Comparison of ENCODE assay signal across 12 mouse cellular contexts in the genomic region with DNA sequence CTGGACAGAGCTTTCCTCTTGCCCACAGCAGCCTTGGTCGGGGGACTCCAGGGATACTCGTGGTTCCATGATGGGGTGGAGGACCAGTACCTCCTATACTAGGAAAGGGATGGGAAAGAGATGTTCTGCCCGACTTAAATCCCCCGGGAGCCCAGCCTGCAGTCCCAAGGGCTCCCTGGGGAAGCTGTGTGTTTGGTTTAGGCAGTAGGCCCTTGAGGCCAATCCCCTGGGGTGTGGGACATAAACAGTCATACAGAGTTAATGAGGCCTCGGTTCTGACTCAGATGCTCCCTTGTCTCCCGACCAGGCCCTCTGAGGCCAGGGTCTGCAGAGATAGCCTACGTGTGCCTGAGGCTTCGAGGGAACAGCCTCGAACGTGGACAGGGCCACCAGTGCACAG.
DNase-seq lines count a peak whose midpoint lies in the region; ATAC-seq and TF ChIP-seq lines count a peak whose summit lies in the region.
"Had no signal": no experiment of that assay in that cellular context is flagged by ENCODE, and none has a peak within 500 bp of the region (broad histone marks: within the 10 kb centered on the region; RNA-seq: fewer than 3 reads in every experiment).

No protein-coding gene starts in this region.

- WGBS in hindbrain, embryonic 13.5 days = 71% methylated on average over 10 of the region's 10 CpGs
- 65% methylated on average over 10 of the region's 10 CpGs for WGBS in hindbrain, embryonic 14.5 days
- 66% methylated on average over 10 of the region's 10 CpGs for WGBS in lung, adult 2 months
- 49% methylated on average over 10 of the region's 10 CpGs for WGBS in intestine, embryonic 15.5 days
- WGBS in small intestine, adult 2 months = 71% methylated on average over 10 of the region's 10 CpGs

- H3K27me3 ChIP-seq in hindbrain, embryonic 13.5 days = no peaks in the 10 kb centered on the region
- no peaks in the 10 kb centered on the region for H3K27me3 ChIP-seq in hindbrain, embryonic 14.5 days (ENCODE audit: control insufficient read depth, insufficient read depth, low read length)
- no peaks in the 10 kb centered on the region for H3K27me3 ChIP-seq in intestine, embryonic 15.5 days (replicated peaks)
- H3K27me3 ChIP-seq in small intestine, adult 2 months (ENCODE audit: control insufficient read depth, insufficient read depth, low read length) = no peaks in the 10 kb centered on the region

- peak overlapping the region; percentile 40 for H3K27ac ChIP-seq in hindbrain, embryonic 13.5 days
- no peak overlapping the region for H3K27ac ChIP-seq in hindbrain, embryonic 14.5 days
- 0 out of 2 replicates have a peak overlapping the region, but pooled peaks have one; percentile 3 for H3K27ac ChIP-seq in intestine, embryonic 15.5 days
- 0 out of 2 replicates have a peak overlapping the region, but pooled peaks have one; percentile 12 for H3K27ac ChIP-seq in small intestine, adult 2 months (ENCODE audit: insufficient read depth, low read depth, low read length)
- H3K27ac ChIP-seq: midbrain, embryonic 10.5 days had no signal

- H3K4me2 ChIP-seq in hindbrain, embryonic 13.5 days = no peak overlapping the region
- H3K4me2 ChIP-seq in hindbrain, embryonic 14.5 days (replicated peaks) = no peak overlapping the region
- H3K4me2 ChIP-seq in intestine, embryonic 15.5 days (replicated peaks) = no peak overlapping the region

- TF ChIP-seq POLR2A in lung, adult 2 months (IDR thresholded peaks at IDR 0.05; ENCODE audit: borderline replicate concordance, extremely low read depth, low read depth, low read length) = no peak
- no peak for TF ChIP-seq POLR2A in small intestine, adult 2 months (IDR thresholded peaks at IDR 0.05; ENCODE audit: low read depth, low read length)

- no peak for DNase-seq in hindbrain, embryonic 14.5 days (ENCODE audit: low spot score)
- peak; percentile 54 for DNase-seq in lung, postnatal 36 days
- no peak for DNase-seq in lung, adult 2 months
- DNase-seq in MN1 (ENCODE audit: low spot score) = no peak
- DNase-seq in testis, postnatal 10 days (ENCODE audit: low spot score) = no peak
- DNase-seq: cerebellum, adult 9-11 months; right cerebral cortex, postnatal 4 days had no signal

- no peaks in the 10 kb centered on the region for H3K9me3 ChIP-seq in hindbrain, embryonic 13.5 days
- H3K9me3 ChIP-seq in hindbrain, embryonic 14.5 days (ENCODE audit: control insufficient read depth, low read length) = no peaks in the 10 kb centered on the region
- no peaks in the 10 kb centered on the region for H3K9me3 ChIP-seq in intestine, embryonic 15.5 days

- H3K36me3 ChIP-seq in hindbrain, embryonic 13.5 days = peaks cover 23% of the 10 kb centered on the region
- H3K36me3 ChIP-seq in hindbrain, embryonic 14.5 days (replicated peaks; ENCODE audit: control insufficient read depth, insufficient read depth) = no peaks in the 10 kb centered on the region
- H3K36me3 ChIP-seq in intestine, embryonic 15.5 days = 0 out of 2 replicates have a peak, but pooled peaks cover 8% of the 10 kb centered on the region
- H3K36me3 ChIP-seq in small intestine, adult 2 months (ENCODE audit: control insufficient read depth, insufficient read depth, low read length) = peaks cover 13% of the 10 kb centered on the region

- H3K9ac ChIP-seq in hindbrain, embryonic 13.5 days = no peak overlapping the region
- H3K9ac ChIP-seq in hindbrain, embryonic 14.5 days = no peak overlapping the region
- H3K9ac ChIP-seq in intestine, embryonic 15.5 days = no peak overlapping the region

- peaks cover 22% of the 10 kb centered on the region for H3K4me1 ChIP-seq in hindbrain, embryonic 13.5 days (replicated peaks)
- H3K4me1 ChIP-seq in hindbrain, embryonic 14.5 days (replicated peaks; ENCODE audit: control insufficient read depth, insufficient read depth, low read length) = peaks cover 7% of the 10 kb centered on the region; the same call in 1 of the 2 replicates
- H3K4me1 ChIP-seq in lung, adult 2 months (ENCODE audit: control insufficient read depth, insufficient read depth, low read length) = peaks cover 2% of the 10 kb centered on the region; the same call in 1 of the 2 replicates
- H3K4me1 ChIP-seq in intestine, embryonic 15.5 days (replicated peaks) = peaks cover 20% of the 10 kb centered on the region
- H3K4me1 ChIP-seq in small intestine, adult 2 months (ENCODE audit: control insufficient read depth, insufficient read depth, insufficient read length, low read length) = peaks cover 7% of the 10 kb centered on the region

- no peak for TF ChIP-seq CTCF in lung, adult 2 months (IDR thresholded peaks at IDR 0.05; ENCODE audit: insufficient read depth, low read length)
- no peak for TF ChIP-seq CTCF in small intestine, adult 2 months (IDR thresholded peaks at IDR 0.05; ENCODE audit: extremely low read depth, insufficient read length, insufficient replicate concordance, low read depth, low read length)

- no peak overlapping the region for H3K4me3 ChIP-seq in hindbrain, embryonic 13.5 days
- no peak overlapping the region for H3K4me3 ChIP-seq in hindbrain, embryonic 14.5 days (replicated peaks; ENCODE audit: low read length)
- H3K4me3 ChIP-seq in lung, adult 2 months (replicated peaks; ENCODE audit: extremely low read depth, low read depth, low read length) = no peak overlapping the region
- no peak overlapping the region for H3K4me3 ChIP-seq in intestine, embryonic 15.5 days (replicated peaks)
- H3K4me3 ChIP-seq in small intestine, adult 2 months (ENCODE audit: low read depth, low read length) = no peak overlapping the region
- H3K4me3 ChIP-seq: midbrain, embryonic 10.5 days; myocyte had no signal

- no peak for ATAC-seq in hindbrain, embryonic 13.5 days (ENCODE audit: low FRiP score)
- ATAC-seq in hindbrain, embryonic 14.5 days (ENCODE audit: low FRiP score) = no peak
- peak; percentile 2; the same call in 1 of the 2 replicates for ATAC-seq in intestine, embryonic 15.5 days
